Mouse (Mus musculus) hindbrain, embryonic 14.5 days (tissue): ENCODE results near the gene Mmachc. TPM values are rescaled to one million over a fixed set of nuclear protein-coding genes. Genes with fewer than 3 reads are reported as not detected.

Source experiments
- ATAC-seq: fragments of 200-750 bp; cut with Nextera tagmentation; 2 replicates; pipeline ENCODE4 v1.8.0; 2017; ENCODE audit warnings: moderate number of reproducible peaks, mild to moderate bottlenecking, moderate TSS enrichment, moderate library complexity; ENCODE audit not compliant: low FRiP score
- DNase-seq: peaks from one replicate; pipeline ENCODE4 v3.0.0-alpha.2; 2015; ENCODE audit warnings: low spot score
- H3K27ac ChIP-seq: fragments of 300-500 bp; sonication (generic); 2 replicates; pipeline ENCODE4 v1.5.1; 2014; ENCODE audit warnings: mild to moderate bottlenecking, moderate library complexity
- H3K27me3 ChIP-seq: fragments of 300-500 bp; sonication (generic); 2 replicates; pipeline ENCODE4 v1.6.1; 2014; ENCODE audit warnings: mild to moderate bottlenecking, low read length, mixed read lengths; ENCODE audit not compliant: control insufficient read depth, insufficient read depth
- H3K36me3 ChIP-seq: fragments of 300-500 bp; sonication (generic); replicated peaks from 2 replicates; pipeline ENCODE4 v1.6.1; 2014; ENCODE audit not compliant: control insufficient read depth, insufficient read depth
- H3K4me1 ChIP-seq: fragments of 300-500 bp; sonication (generic); replicated peaks from 2 replicates; pipeline ENCODE4 v1.6.1; 2014; ENCODE audit warnings: antibody characterized with exemption, low read length, mixed read lengths; ENCODE audit not compliant: control insufficient read depth, insufficient read depth
- H3K4me2 ChIP-seq: fragments of 300-500 bp; sonication (generic); replicated peaks from 2 replicates; pipeline ENCODE4 v1.6.1; 2014; ENCODE audit warnings: mild to moderate bottlenecking, moderate library complexity
- H3K4me3 ChIP-seq: fragments of 300-500 bp; sonication (generic); replicated peaks from 2 replicates; pipeline ENCODE4 v1.5.1; 2014; ENCODE audit warnings: mild to moderate bottlenecking, low read length
- H3K9ac ChIP-seq: fragments of 300-500 bp; sonication (generic); 2 replicates; pipeline ENCODE4 v1.6.1; 2014
- H3K9me3 ChIP-seq: fragments of 300-500 bp; sonication (generic); 2 replicates; pipeline ENCODE4 v1.6.1; 2016; ENCODE audit warnings: low read length; ENCODE audit not compliant: control insufficient read depth
- WGBS: fragments of 180-500 bp; shearing (Covaris S2); extraction: QIAGEN DNeasy Blood & Tissue Kit; methylation state at CpG from one replicate; pipeline ENCODE4 v1.1.7; 2014; 5-methylcytosine and 5-hydroxymethylcytosine counted together
- polyA plus RNA-seq: library from polyadenylated mRNA; unstranded; fragments of >200 nt; fragmentation: Nextera tagmentation; extraction: Ambion mirVana; gene quantifications from 2 replicates; pipeline ENCODE4 v1.2.1, GENCODE M21; 2014

Gene Mmachc
- polyA plus RNA-seq, result 11.0 and 14.8 TPM in 2 replicates

DNA sequence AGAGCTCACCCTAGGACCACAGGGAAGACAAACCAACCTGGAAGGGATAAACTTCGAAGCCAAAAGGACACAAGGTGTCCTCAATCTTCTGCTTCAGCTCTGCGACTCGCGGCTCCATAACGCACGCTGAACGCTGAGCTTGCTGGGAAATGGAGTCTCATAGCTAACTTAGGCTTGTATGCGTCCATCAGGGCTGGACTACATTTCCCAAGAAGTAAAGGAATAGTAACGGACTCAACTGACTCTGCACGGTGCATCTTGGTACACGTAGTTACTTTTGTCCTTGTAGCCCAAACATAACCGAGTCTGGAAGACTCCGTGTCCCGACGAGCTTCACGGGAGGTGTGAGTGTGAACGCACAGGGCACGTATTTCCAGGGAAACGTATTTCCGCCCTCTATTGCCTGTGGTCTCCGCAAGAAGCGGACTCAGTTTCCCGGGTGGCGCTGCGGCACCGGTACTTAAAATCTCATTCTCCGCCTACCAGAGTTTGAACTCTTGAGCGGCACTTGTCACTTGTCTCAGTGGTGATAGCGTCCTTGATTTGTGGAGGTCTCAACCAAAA lies at the start of gene Mmachc, which contains the start of gene Ccdc163:
Gene Mmachc (minus strand): TSS at position 206 of the 564 bp plus-strand sequence.
Gene Ccdc163 (plus strand): TSS at position 309 of the 564 bp plus-strand sequence.
- DNase-seq, result peak; percentile 94
- WGBS, result under 1% methylated on average over 29 of the region's 29 CpGs

GRCm38 (mm10) chr4:116749750-116750149 lies 41.5 kb upstream of the Mmachc start:
- Histone ChIP-seq H3K36me3 (no peaks in the 10 kb centered on the region), H3K27me3 (no peaks in the 10 kb centered on the region), H3K9me3 (no peaks in the 10 kb centered on the region), H3K4me3 (no peak overlapping the region), H3K4me1 (no peaks in the 10 kb centered on the region), H3K9ac (no peak overlapping the region), H3K4me2 (no peak overlapping the region), H3K27ac (no peak overlapping the region)
- no peak for DNase-seq
- WGBS, result 88% methylated on average over 2 of the region's 2 CpGs
- no peak for ATAC-seq

More for the DNA sequence above, at the start of gene Mmachc, which contains the start of gene Ccdc163:
- peak; percentile 99 for ATAC-seq
- Histone ChIP-seq H3K36me3 (peaks cover 5% of the 10 kb centered on the region; the same call in 1 of the 2 replicates), H3K27ac (no peak within 1 kb of the TSS), H3K4me3 (peak within 1 kb of the TSS; percentile 53), H3K9me3 (no peaks in the 10 kb centered on the region), H3K9ac (peak within 1 kb of the TSS; percentile 64), H3K4me2 (peak within 1 kb of the TSS; percentile 75), H3K27me3 (no peaks in the 10 kb centered on the region), H3K4me1 (peaks cover 8% of the 10 kb centered on the region; the same call in 1 of the 2 replicates)

DNA sequence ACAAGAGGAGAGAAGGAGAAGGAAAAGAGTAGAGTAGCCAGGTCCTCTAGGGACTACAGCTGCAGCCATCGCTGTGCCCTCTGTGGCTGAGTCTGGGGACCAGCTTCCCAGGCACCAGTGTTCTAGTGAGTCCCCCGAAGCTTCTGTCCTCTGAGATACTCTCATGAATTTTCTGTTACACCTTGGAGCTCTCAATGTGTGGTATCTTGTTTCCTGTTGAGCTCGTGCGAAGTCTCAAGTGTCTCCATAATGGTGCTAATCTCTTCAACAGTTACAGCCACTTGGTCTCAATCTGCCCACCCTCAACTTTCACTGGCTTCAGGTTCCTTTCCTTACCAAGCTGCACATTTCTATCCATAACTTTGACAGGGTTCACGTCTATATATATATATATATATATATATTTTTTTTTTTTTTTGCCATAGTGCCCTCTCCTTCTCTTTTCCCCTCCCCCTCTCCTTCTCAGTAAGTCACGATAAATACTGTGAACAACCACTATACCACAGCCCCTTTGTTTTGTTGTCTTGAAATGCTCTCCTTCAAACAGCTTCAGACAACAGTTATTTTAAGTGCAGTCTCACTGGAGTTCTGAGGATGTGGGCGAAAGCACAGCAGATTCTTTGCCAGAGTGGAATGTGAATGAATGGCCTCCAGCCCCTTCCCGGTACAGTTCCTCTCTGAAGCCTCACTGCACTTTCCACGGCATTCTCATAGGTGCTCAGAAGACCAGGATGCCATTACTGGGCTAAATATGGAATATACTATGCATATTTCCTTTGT lies 31.0 kb upstream of the Mmachc start:
- ATAC-seq, result no peak
- no peak for DNase-seq
- no peak overlapping the region for H3K4me3 ChIP-seq
- H3K9me3 ChIP-seq, result no peaks in the 10 kb centered on the region
- no peaks in the 10 kb centered on the region for H3K36me3 ChIP-seq
- WGBS, result 85% methylated on average over 9 of the region's 9 CpGs
- no peak overlapping the region for H3K9ac ChIP-seq
- no peak overlapping the region for H3K27ac ChIP-seq
- no peak overlapping the region for H3K4me2 ChIP-seq
- no peaks in the 10 kb centered on the region for H3K27me3 ChIP-seq
- H3K4me1 ChIP-seq, result no peaks in the 10 kb centered on the region

DNA sequence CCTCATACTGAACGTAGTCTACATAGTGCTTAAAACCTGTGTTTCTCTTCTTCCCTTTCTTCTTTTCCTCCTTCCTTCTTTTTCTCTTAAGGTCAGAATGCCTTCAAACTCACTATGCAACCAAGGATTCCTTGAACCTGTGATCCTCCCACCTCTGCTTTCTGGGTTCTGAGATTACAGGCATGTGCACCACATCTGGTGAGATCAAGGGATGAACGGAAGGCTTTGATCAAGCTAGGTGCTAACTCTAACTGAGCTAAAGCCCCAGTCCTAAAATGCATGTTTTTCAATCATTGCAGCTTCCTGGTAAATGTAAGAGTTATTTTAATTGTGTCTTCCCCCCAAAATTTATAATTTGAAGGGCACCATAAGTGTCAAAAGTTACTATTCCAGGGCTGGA lies 26.8 kb upstream of the Mmachc start:
- no peak overlapping the region for H3K4me2 ChIP-seq
- no peaks in the 10 kb centered on the region for H3K27me3 ChIP-seq
- no peak overlapping the region for H3K27ac ChIP-seq
- WGBS, result 99% methylated on average over 2 of the region's 2 CpGs
- no peaks in the 10 kb centered on the region for H3K4me1 ChIP-seq
- H3K4me3 ChIP-seq, result no peak overlapping the region
- DNase-seq (no peak), ATAC-seq (no peak)
- no peaks in the 10 kb centered on the region for H3K36me3 ChIP-seq
- no peaks in the 10 kb centered on the region for H3K9me3 ChIP-seq
- H3K9ac ChIP-seq, result no peak overlapping the region

DNA sequence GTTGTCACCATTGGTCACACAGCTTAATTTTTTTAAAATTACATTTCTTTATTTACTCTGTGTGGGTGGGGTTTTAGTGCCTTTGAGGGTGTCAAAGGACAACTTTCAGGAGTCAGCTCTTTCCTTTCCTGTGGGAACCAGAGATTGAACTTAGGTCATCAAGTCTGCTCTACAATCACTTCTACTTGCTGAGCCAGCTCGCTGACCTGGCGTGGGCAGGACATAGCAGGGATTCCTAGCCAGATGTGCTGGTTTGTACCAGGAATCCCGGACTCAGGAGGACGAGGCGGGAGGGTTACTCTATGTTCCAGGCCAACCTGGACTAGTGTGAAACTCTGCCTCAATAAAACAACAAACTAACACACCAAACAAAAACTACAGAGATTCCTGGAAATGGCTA lies 24.1 kb upstream of the Mmachc start:
- no peak overlapping the region for H3K9ac ChIP-seq
- H3K4me2 ChIP-seq, result no peak overlapping the region
- no peaks in the 10 kb centered on the region for H3K27me3 ChIP-seq
- no peaks in the 10 kb centered on the region for H3K9me3 ChIP-seq
- no peaks in the 10 kb centered on the region for H3K4me1 ChIP-seq
- no peak overlapping the region for H3K4me3 ChIP-seq
- DNase-seq (no peak), ATAC-seq (no peak)
- 80% methylated on average over 5 of the region's 5 CpGs for whole genome bisulfite sequencing
- no peak overlapping the region for H3K27ac ChIP-seq
- H3K36me3 ChIP-seq, result no peaks in the 10 kb centered on the region

DNA sequence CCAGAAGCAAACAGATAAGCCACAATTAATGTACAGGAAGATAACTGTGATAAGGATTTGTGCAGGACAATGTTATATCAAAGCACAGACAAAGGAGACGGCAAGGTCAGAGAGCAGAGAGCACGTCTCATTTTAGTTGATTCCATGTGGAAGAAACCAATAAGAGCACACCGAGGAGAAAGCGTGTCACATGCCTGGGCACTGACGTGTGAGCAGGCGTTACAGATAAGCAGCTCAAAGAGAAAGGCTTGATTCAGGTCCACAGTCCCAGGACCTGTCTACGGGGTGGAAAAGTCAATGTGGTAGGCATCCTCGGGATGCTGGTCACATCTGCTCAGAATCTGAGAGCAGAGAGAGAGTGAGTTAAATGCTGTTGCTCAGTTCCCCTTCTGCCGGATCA lies 22.9 kb upstream of the Mmachc start:
- DNase-seq (no peak), ATAC-seq (no peak)
- WGBS, result 91% methylated on average over 9 of the region's 9 CpGs
- H3K36me3 ChIP-seq, result no peaks in the 10 kb centered on the region
- no peak overlapping the region for H3K4me2 ChIP-seq
- H3K9ac ChIP-seq, result no peak overlapping the region
- H3K4me3 ChIP-seq, result no peak overlapping the region
- H3K9me3 ChIP-seq, result no peaks in the 10 kb centered on the region
- no peaks in the 10 kb centered on the region for H3K27me3 ChIP-seq
- H3K4me1 ChIP-seq, result no peaks in the 10 kb centered on the region
- no peak overlapping the region for H3K27ac ChIP-seq

DNA sequence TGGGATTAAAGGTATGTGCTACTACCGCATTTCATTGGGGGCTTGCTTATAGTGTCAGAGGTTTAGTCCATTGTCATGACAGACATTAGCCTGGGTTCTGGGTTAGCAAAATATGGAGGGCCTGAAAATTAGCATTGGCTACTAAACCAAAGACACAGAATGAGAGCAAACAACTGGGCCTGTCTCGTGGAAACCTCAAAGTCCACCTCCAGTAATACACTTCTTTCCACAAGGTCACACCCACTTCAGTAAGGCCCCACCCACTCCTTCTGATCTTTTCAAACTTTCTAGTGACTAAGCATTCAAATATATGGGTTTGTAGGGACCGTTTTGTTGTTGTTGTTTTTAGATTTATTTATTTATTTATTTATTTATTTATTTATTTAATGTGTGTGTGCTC lies 21.3 kb upstream of the Mmachc start:
- WGBS, result 96% methylated on average over 3 of the region's 3 CpGs
- Histone ChIP-seq H3K9me3 (no peaks in the 10 kb centered on the region), H3K4me2 (no peak overlapping the region), H3K4me3 (no peak overlapping the region), H3K27ac (no peak overlapping the region), H3K4me1 (no peaks in the 10 kb centered on the region), H3K27me3 (no peaks in the 10 kb centered on the region), H3K36me3 (no peaks in the 10 kb centered on the region), H3K9ac (no peak overlapping the region)
- ATAC-seq (no peak), DNase-seq (no peak)

GRCm38 (mm10) chr4:116727401-116727800 lies 19.2 kb upstream of the Mmachc start:
- Histone ChIP-seq H3K27me3 (no peaks in the 10 kb centered on the region), H3K36me3 (no peaks in the 10 kb centered on the region), H3K4me1 (no peaks in the 10 kb centered on the region), H3K4me3 (no peak overlapping the region), H3K27ac (no peak overlapping the region), H3K4me2 (no peak overlapping the region), H3K9ac (no peak overlapping the region), H3K9me3 (no peaks in the 10 kb centered on the region)
- whole genome bisulfite sequencing, result 88% methylated on average over 3 of the region's 3 CpGs
- no peak for ATAC-seq
- DNase-seq, result no peak

DNA sequence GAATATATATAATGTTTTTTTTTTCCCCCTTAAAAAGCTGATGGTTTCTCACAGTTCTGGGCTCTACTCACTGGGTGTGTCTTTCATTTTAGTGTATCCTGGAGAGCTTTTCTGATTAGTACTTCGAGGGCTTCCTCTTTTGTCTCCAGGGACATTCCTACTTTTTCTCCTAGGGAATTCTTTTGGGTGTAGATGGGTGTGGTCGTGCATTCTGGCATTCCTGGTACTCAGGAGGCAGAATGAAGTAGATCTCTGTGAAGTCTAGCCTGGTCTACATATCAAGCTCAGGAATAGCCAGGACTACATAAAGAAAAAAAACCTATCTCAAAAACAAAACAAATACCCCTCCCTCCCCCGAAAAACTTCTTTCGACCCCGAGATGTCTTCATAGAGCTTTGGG lies 17.2 kb upstream of the Mmachc start:
- Histone ChIP-seq H3K4me3 (no peak overlapping the region), H3K27ac (no peak overlapping the region), H3K4me1 (no peaks in the 10 kb centered on the region), H3K9me3 (no peaks in the 10 kb centered on the region), H3K9ac (no peak overlapping the region), H3K36me3 (no peaks in the 10 kb centered on the region), H3K4me2 (no peak overlapping the region), H3K27me3 (no peaks in the 10 kb centered on the region)
- WGBS, result 79% methylated on average over 5 of the region's 5 CpGs
- DNase-seq (no peak), ATAC-seq (no peak)
